Mouse (Mus musculus): Measurements from ENCODE around the gene Scaf11. TPM values are rescaled to one million over a fixed set of nuclear protein-coding genes. Genes with fewer than 3 reads are reported as not detected.

Scaf11 gene
- polyA plus RNA-seq, 1 experiment = 5.9 TPM

DNA sequence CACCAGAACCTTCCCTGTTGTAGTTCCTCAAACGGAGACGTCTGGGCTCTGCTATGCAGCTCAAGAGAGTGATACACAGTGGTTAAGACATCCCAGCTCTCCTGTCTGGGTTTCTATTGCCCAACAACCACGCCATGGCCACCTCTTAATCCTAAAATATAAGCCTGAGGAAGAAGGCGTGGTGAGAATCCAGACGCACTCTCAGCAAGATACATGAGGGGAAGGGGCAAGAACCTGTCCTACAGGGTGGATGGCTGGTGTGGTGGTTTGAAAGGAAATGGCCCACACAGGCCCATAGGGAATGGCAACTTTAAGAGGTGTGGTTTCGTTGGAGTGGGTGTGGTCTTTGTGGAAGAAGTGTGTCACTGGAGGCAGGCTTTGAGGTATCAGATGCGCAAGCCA lies 14.9 kb upstream of the Scaf11 start:
- H3K27ac ChIP-seq (ENCODE audit: control insufficient read depth, insufficient read depth, low read depth, low read length) = no peak overlapping the region
- no peak overlapping the region for H3K4me3 ChIP-seq (ENCODE audit: control insufficient read depth, low read depth, low read length)
- H3K4me1 ChIP-seq (ENCODE audit: control insufficient read depth, insufficient read depth, low read length) = peaks cover 4% of the 10 kb centered on the region; the same call in 1 of the 2 replicates
- TF ChIP-seq POLR2A (IDR thresholded peaks at IDR 0.05; ENCODE audit: control insufficient read depth, low read depth, low read length) = no peak
- no peak for TF ChIP-seq CTCF (IDR thresholded peaks at IDR 0.05; ENCODE audit: control insufficient read depth, insufficient read depth, insufficient replicate concordance, low read depth, low read length)
- no peaks in the 10 kb centered on the region for H3K27me3 ChIP-seq (ENCODE audit: control insufficient read depth, insufficient read depth, low read length)
- H3K36me3 ChIP-seq (ENCODE audit: control insufficient read depth, insufficient read depth, low read length) = no peaks in the 10 kb centered on the region

DNA sequence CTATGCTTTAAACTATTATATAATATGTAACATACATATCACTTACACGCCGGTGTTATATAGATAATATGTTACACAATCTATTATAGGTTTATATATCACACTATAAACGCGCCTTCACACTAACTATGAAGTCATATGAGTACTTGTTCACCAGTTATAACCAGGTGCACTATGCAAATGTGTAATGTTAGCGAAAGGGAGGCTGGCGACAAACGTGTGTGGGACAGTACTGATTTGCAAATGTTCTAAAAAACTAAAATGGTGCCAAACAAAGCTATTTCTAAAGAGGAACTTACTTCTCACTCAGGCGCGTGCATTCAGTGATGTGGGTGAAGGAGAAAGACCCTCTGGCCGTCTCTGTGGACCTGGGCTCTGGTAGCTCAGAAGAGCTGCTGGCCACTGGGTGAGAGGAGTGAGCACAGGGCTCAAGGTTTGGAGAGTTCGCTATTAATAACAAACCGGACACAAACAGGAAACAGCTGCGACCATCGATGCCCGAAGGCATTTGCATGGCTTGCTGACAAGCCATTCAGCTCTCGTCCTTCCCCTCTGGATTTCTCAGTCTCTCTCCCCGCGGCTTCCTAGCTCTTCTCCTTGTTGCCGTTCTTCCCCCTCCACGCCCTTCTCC lies 13.8 kb upstream of the Scaf11 start:
- TF ChIP-seq POLR2A (IDR thresholded peaks at IDR 0.05; ENCODE audit: control insufficient read depth, low read depth, low read length) (no peak), CTCF (IDR thresholded peaks at IDR 0.05; ENCODE audit: control insufficient read depth, insufficient read depth, insufficient replicate concordance, low read depth, low read length) (no peak)
- no peaks in the 10 kb centered on the region for H3K27me3 ChIP-seq (ENCODE audit: control insufficient read depth, insufficient read depth, low read length)

DNA sequence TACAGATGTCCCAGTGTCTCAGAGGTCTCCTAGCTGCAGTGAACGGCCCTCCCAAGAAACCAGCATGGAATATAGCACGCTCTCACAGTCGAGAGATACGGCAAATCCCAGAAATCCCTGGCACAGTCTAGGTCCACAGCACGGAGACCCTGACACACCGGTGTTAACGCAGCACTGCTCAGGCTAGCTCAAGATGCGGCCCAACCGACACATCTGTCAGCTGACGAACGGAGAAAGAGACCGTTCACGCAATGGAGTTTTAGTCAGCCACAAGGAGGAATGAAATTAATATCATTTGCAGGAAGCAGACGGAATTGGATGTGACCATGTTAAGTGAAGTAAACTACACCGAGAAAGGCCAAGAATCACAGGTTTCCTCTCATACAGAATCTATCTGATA lies 13.3 kb upstream of the Scaf11 start:
- Histone ChIP-seq H3K36me3 (ENCODE audit: control insufficient read depth, insufficient read depth, low read length) (no peaks in the 10 kb centered on the region), H3K4me1 (ENCODE audit: control insufficient read depth, insufficient read depth, low read length) (peaks cover 4% of the 10 kb centered on the region; the same call in 1 of the 2 replicates), H3K4me3 (ENCODE audit: control insufficient read depth, low read depth, low read length) (no peak overlapping the region), H3K27me3 (ENCODE audit: control insufficient read depth, insufficient read depth, low read length) (no peaks in the 10 kb centered on the region), H3K27ac (ENCODE audit: control insufficient read depth, insufficient read depth, low read depth, low read length) (no peak overlapping the region)
- TF ChIP-seq POLR2A (IDR thresholded peaks at IDR 0.05; ENCODE audit: control insufficient read depth, low read depth, low read length) (no peak), CTCF (IDR thresholded peaks at IDR 0.05; ENCODE audit: control insufficient read depth, insufficient read depth, insufficient replicate concordance, low read depth, low read length) (no peak)

More for the DNA sequence above, 13.8 kb upstream of the Scaf11 start:
- Histone ChIP-seq H3K4me1 (ENCODE audit: control insufficient read depth, insufficient read depth, low read length) (peaks cover 4% of the 10 kb centered on the region; the same call in 1 of the 2 replicates), H3K36me3 (ENCODE audit: control insufficient read depth, insufficient read depth, low read length) (no peaks in the 10 kb centered on the region), H3K4me3 (ENCODE audit: control insufficient read depth, low read depth, low read length) (no peak overlapping the region), H3K27ac (ENCODE audit: control insufficient read depth, insufficient read depth, low read depth, low read length) (no peak overlapping the region)

DNA sequence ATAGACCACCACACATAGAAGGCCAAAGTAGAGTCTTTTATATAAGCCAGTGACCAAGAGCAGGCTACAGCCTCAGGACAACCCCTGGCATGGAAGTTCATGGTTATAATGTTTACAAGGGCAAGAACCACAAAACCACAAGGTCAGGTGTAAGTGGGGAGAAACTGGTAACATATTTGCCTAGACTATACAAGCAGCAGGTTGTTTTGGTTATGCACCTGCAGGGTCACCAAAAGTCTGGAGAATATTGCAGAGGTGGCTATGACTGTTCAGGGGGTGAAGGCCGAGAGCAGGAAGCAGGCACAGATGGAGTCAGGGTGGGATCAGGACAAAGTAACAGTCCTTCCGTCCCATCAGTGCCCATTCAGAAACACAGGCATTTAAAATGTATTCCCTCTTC lies 7.7 kb upstream of the Scaf11 start:
- Histone ChIP-seq H3K27ac (ENCODE audit: control insufficient read depth, insufficient read depth, low read depth, low read length) (no peak overlapping the region), H3K27me3 (ENCODE audit: control insufficient read depth, insufficient read depth, low read length) (no peaks in the 10 kb centered on the region), H3K4me1 (ENCODE audit: control insufficient read depth, insufficient read depth, low read length) (peaks cover 9% of the 10 kb centered on the region), H3K4me3 (ENCODE audit: control insufficient read depth, low read depth, low read length) (no peak overlapping the region), H3K36me3 (ENCODE audit: control insufficient read depth, insufficient read depth, low read length) (no peaks in the 10 kb centered on the region)
- no peak for TF ChIP-seq CTCF (IDR thresholded peaks at IDR 0.05; ENCODE audit: control insufficient read depth, insufficient read depth, insufficient replicate concordance, low read depth, low read length)
- TF ChIP-seq POLR2A (IDR thresholded peaks at IDR 0.05; ENCODE audit: control insufficient read depth, low read depth, low read length) = no peak

DNA sequence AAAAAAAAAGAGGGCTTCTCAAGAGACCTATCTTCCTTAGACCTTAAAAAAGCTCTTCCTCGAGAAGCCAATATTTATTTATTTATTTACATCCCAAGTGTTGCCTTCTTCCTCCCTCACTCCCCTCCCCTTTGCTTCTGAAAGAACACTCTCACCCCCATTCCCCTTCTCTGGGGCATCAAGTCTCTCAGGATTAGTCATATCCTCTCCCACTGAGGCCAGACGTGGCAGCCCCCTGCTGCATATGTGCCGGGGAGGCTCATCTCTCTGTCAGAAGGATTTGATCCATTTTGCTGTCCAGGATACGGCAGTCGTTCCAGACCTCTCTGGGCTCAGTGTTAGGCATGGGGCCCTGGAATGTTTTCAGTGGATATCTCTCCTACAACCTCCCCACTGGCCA lies 7.2 kb upstream of the Scaf11 start:
- H3K4me1 ChIP-seq (ENCODE audit: control insufficient read depth, insufficient read depth, low read length) = peaks cover 9% of the 10 kb centered on the region
- no peaks in the 10 kb centered on the region for H3K27me3 ChIP-seq (ENCODE audit: control insufficient read depth, insufficient read depth, low read length)
- H3K27ac ChIP-seq (ENCODE audit: control insufficient read depth, insufficient read depth, low read depth, low read length) = no peak overlapping the region
- H3K4me3 ChIP-seq (ENCODE audit: control insufficient read depth, low read depth, low read length) = no peak overlapping the region
- no peaks in the 10 kb centered on the region for H3K36me3 ChIP-seq (ENCODE audit: control insufficient read depth, insufficient read depth, low read length)
- TF ChIP-seq CTCF (IDR thresholded peaks at IDR 0.05; ENCODE audit: control insufficient read depth, insufficient read depth, insufficient replicate concordance, low read depth, low read length) (no peak), POLR2A (IDR thresholded peaks at IDR 0.05; ENCODE audit: control insufficient read depth, low read depth, low read length) (no peak)

DNA sequence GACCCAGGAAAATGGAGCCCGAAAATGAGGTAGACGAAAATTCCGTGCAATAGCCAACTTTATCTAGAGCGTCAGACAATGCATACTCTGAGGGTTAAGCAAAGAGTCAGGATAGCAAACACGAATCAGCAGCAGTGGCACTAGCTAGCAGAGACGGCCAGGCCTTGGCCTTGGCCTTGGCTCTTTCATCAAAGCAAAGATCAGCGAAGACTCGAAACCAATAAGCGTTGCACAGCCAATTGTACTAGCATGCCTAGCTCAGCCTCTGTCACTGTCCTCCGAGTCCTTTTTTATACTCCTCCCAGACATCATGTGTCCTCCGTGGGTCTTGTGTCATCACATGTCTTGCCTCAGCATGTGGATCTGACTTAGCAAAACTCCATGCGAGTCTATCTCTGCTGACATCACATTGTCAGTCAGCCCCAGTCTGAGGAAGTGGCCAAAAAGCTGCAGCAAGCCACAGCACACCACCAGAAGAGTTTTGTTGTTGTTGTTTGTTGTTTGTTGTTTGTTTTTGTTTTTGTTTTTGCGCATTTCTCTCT lies 5.8 kb upstream of the Scaf11 start:
- no peaks in the 10 kb centered on the region for H3K36me3 ChIP-seq (ENCODE audit: control insufficient read depth, insufficient read depth, low read length)
- H3K4me3 ChIP-seq (ENCODE audit: control insufficient read depth, low read depth, low read length) = no peak overlapping the region
- peaks cover 11% of the 10 kb centered on the region for H3K4me1 ChIP-seq (ENCODE audit: control insufficient read depth, insufficient read depth, low read length)
- H3K27me3 ChIP-seq (ENCODE audit: control insufficient read depth, insufficient read depth, low read length) = no peaks in the 10 kb centered on the region
- peak overlapping the region; percentile 34 for H3K27ac ChIP-seq (ENCODE audit: control insufficient read depth, insufficient read depth, low read depth, low read length)
- no peak for TF ChIP-seq CTCF (IDR thresholded peaks at IDR 0.05; ENCODE audit: control insufficient read depth, insufficient read depth, insufficient replicate concordance, low read depth, low read length)
- no peak for TF ChIP-seq POLR2A (IDR thresholded peaks at IDR 0.05; ENCODE audit: control insufficient read depth, low read depth, low read length)

DNA sequence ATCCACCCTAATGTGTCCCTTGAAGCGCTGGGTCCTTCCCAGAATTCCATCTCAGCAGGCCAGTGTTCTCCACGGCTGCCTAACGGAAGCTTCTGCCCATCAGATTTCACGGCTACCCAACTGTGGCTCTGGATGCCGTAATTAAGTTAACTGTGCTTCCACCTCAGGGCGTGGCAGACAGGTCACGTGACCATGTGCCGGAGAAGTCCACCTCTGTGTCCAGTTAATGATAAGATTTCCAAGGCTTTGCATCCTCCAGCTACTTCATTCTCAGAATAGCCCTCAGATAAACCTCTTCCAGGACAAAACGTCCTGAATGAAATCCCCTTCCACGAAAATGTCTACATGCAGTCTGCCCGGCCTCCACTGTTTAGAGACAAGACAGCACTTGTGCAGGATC lies 4.4 kb upstream of the Scaf11 start:
- peak; percentile 30; the same call in 1 of the 2 replicates for TF ChIP-seq POLR2A (IDR thresholded peaks at IDR 0.05; ENCODE audit: control insufficient read depth, low read depth, low read length)
- TF ChIP-seq CTCF (IDR thresholded peaks at IDR 0.05; ENCODE audit: control insufficient read depth, insufficient read depth, insufficient replicate concordance, low read depth, low read length) = no peak
- Histone ChIP-seq H3K27me3 (ENCODE audit: control insufficient read depth, insufficient read depth, low read length) (no peaks in the 10 kb centered on the region), H3K4me1 (ENCODE audit: control insufficient read depth, insufficient read depth, low read length) (peaks cover 12% of the 10 kb centered on the region), H3K36me3 (ENCODE audit: control insufficient read depth, insufficient read depth, low read length) (no peaks in the 10 kb centered on the region), H3K4me3 (ENCODE audit: control insufficient read depth, low read depth, low read length) (no peak overlapping the region), H3K27ac (ENCODE audit: control insufficient read depth, insufficient read depth, low read depth, low read length) (peak overlapping the region; percentile 78)
